Mouse (Mus musculus) heart, embryonic 12.5 days (tissue): ENCODE measurements around the gene Cep295nl. TPM values are rescaled to one million over a fixed set of nuclear protein-coding genes. Genes with fewer than 3 reads are reported as not detected.
A peak's percentile ranks its signal among the peaks of the same experiment; 100 is the strongest.

Experiments
- ATAC-seq: fragments of 200-750 bp; cut with Nextera tagmentation; 2 replicates; pipeline ENCODE4 v1.8.0; 2017; ENCODE audit warnings: moderate TSS enrichment, moderate library complexity; ENCODE audit not compliant: insufficient number of reproducible peaks, low FRiP score
- H3K27ac ChIP-seq: fragments of 300-500 bp; sonication (generic); 2 replicates; pipeline ENCODE4 v1.5.1; 2016; ENCODE audit warnings: mild to moderate bottlenecking, moderate library complexity; ENCODE audit not compliant: poor library complexity, severe bottlenecking
- H3K27me3 ChIP-seq: fragments of 300-500 bp; sonication (generic); replicated peaks from 2 replicates; pipeline ENCODE4 v1.6.1; 2016; ENCODE audit warnings: mild to moderate bottlenecking, moderate library complexity
- H3K36me3 ChIP-seq: fragments of 300-500 bp; sonication (generic); 2 replicates; pipeline ENCODE4 v1.6.1; 2016; ENCODE audit warnings: mild to moderate bottlenecking, moderate library complexity
- H3K4me1 ChIP-seq: fragments of 300-500 bp; sonication (generic); replicated peaks from 2 replicates; pipeline ENCODE4 v1.6.1; 2016; ENCODE audit warnings: mild to moderate bottlenecking
- H3K4me2 ChIP-seq: fragments of 300-500 bp; sonication (generic); 2 replicates; pipeline ENCODE4 v1.6.1; 2016; ENCODE audit warnings: mild to moderate bottlenecking, moderate library complexity
- H3K4me3 ChIP-seq: fragments of 300-500 bp; sonication (generic); 2 replicates; pipeline ENCODE4 v1.5.1; 2016; ENCODE audit warnings: mild to moderate bottlenecking
- H3K9ac ChIP-seq: fragments of 300-500 bp; sonication (generic); 2 replicates; pipeline ENCODE4 v1.6.1; 2016; ENCODE audit warnings: mild to moderate bottlenecking, moderate library complexity
- H3K9me3 ChIP-seq: fragments of 300-500 bp; sonication (generic); replicated peaks from 2 replicates; pipeline ENCODE4 v1.6.1; 2016; ENCODE audit warnings: mild to moderate bottlenecking, moderate library complexity
- WGBS: fragments of 180-500 bp; shearing (Covaris S2); methylation state at CpG from one replicate; pipeline ENCODE4 v1.1.7; 2016; 5-methylcytosine and 5-hydroxymethylcytosine counted together
- polyA plus RNA-seq: library from polyadenylated mRNA; unstranded; fragments of >200 nt; fragmentation: Nextera tagmentation; extraction: Ambion mirVana; gene quantifications from 2 replicates; pipeline ENCODE4 v1.2.1, GENCODE M21; 2016

The Cep295nl gene
- polyA plus RNA-seq, 1 experiment from 2014 or later, result 0.24 TPM

GRCm38 (mm10) chr11:118289999-118290889 lies 52.1 kb downstream of the Cep295nl start, which contains the start of gene Usp36:
Gene Usp36, minus strand, starts transcription at chr11:118290244.
- ATAC-seq, result peak; percentile 99
- peaks cover 14% of the 10 kb centered on the region for H3K4me1 ChIP-seq
- 1% methylated on average over 68 of the region's 68 CpGs for WGBS
- H3K9ac ChIP-seq, result peak within 1 kb of the TSS; percentile 89
- peaks cover 26% of the 10 kb centered on the region for H3K36me3 ChIP-seq
- peak within 1 kb of the TSS; percentile 83 for H3K27ac ChIP-seq
- no peaks in the 10 kb centered on the region for H3K9me3 ChIP-seq
- peak within 1 kb of the TSS; percentile 77 for H3K4me2 ChIP-seq
- peak within 1 kb of the TSS; percentile 75 for H3K4me3 ChIP-seq
- H3K27me3 ChIP-seq, result no peaks in the 10 kb centered on the region

- Histone ChIP-seq H3K4me3 (peak overlapping the region; percentile 75), H3K27ac (peak overlapping the region; percentile 70), H3K4me1 (peaks cover 14% of the 10 kb centered on the region), H3K4me2 (peak overlapping the region; percentile 77), H3K27me3 (no peaks in the 10 kb centered on the region), H3K9ac (peak overlapping the region; percentile 89), H3K9me3 (no peaks in the 10 kb centered on the region), H3K36me3 (peaks cover 33% of the 10 kb centered on the region)
- peak; percentile 12; the same call in 1 of the 2 replicates for ATAC-seq
- WGBS, result 0% methylated on average over 22 of the region's 22 CpGs
Measured at GRCm38 (mm10) chr11:118289562-118289961, 52.7 kb downstream of the Cep295nl start.

- peaks cover 37% of the 10 kb centered on the region for H3K36me3 ChIP-seq
- H3K27me3 ChIP-seq, result no peaks in the 10 kb centered on the region
- peak overlapping the region; percentile 89 for H3K9ac ChIP-seq
- H3K4me3 ChIP-seq, result peak overlapping the region; percentile 75
- 2% methylated on average over 16 of the region's 16 CpGs for WGBS
- no peak for ATAC-seq
- H3K9me3 ChIP-seq, result no peaks in the 10 kb centered on the region
- H3K4me1 ChIP-seq, result peaks cover 14% of the 10 kb centered on the region
- peak overlapping the region; percentile 77 for H3K4me2 ChIP-seq
- H3K27ac ChIP-seq, result peak overlapping the region; percentile 70; the same call in 1 of the 2 replicates
Measured at GRCm38 (mm10) chr11:118289037-118289511, 53.2 kb downstream of the Cep295nl start.

GRCm38 (mm10) chr11:118287573-118287972 lies 54.7 kb downstream of the Cep295nl start:
- H3K27ac ChIP-seq, result no peak overlapping the region
- no peak overlapping the region for H3K4me3 ChIP-seq
- no peak overlapping the region for H3K4me2 ChIP-seq
- no peak overlapping the region for H3K9ac ChIP-seq
- H3K27me3 ChIP-seq, result no peaks in the 10 kb centered on the region
- H3K36me3 ChIP-seq, result peaks cover 52% of the 10 kb centered on the region
- H3K9me3 ChIP-seq, result no peaks in the 10 kb centered on the region
- peaks cover 14% of the 10 kb centered on the region for H3K4me1 ChIP-seq
- ATAC-seq, result no peak
- 91% methylated on average over 9 of the region's 9 CpGs for WGBS

GRCm38 (mm10) chr11:118286434-118286833 lies 55.9 kb downstream of the Cep295nl start:
- Histone ChIP-seq H3K4me1 (peaks cover 14% of the 10 kb centered on the region), H3K36me3 (peaks cover 64% of the 10 kb centered on the region), H3K9ac (no peak overlapping the region), H3K4me2 (no peak overlapping the region), H3K27ac (no peak overlapping the region), H3K4me3 (no peak overlapping the region), H3K27me3 (no peaks in the 10 kb centered on the region), H3K9me3 (no peaks in the 10 kb centered on the region)
- 90% methylated on average over 9 of the region's 9 CpGs for WGBS
- ATAC-seq, result no peak

- peaks cover 14% of the 10 kb centered on the region for H3K4me1 ChIP-seq
- no peaks in the 10 kb centered on the region for H3K9me3 ChIP-seq
- no peak overlapping the region for H3K4me3 ChIP-seq
- 80% methylated on average over 13 of the region's 13 CpGs for WGBS
- no peak overlapping the region for H3K9ac ChIP-seq
- no peaks in the 10 kb centered on the region for H3K27me3 ChIP-seq
- peaks cover 70% of the 10 kb centered on the region for H3K36me3 ChIP-seq
- no peak overlapping the region for H3K27ac ChIP-seq
- ATAC-seq, result no peak
- H3K4me2 ChIP-seq, result no peak overlapping the region
Measured at GRCm38 (mm10) chr11:118285791-118286190, 56.5 kb downstream of the Cep295nl start.

Other genes starting within 250 kb of the Cep295nl start
- 0.10 and 0.26 TPM in 2 replicates for gene Dnah17, start 211.9 kb downstream of the Cep295nl start, polyA plus RNA-seq
- 20.6 and 21.1 TPM in 2 replicates for gene Cyth1, start 93.9 kb downstream of the Cep295nl start, polyA plus RNA-seq
- gene Usp36, start 52.3 kb downstream of the Cep295nl start, polyA plus RNA-seq, result 14.8 and 16.2 TPM in 2 replicates
- gene Timp2, start 13.2 kb upstream of the Cep295nl start, polyA plus RNA-seq, result 68.9 and 72.1 TPM in 2 replicates
- 4.5 and 5.1 TPM in 2 replicates for gene Lgals3bp, start 59.6 kb upstream of the Cep295nl start, polyA plus RNA-seq
- gene Cant1, start 76.6 kb upstream of the Cep295nl start, polyA plus RNA-seq, result 23.6 and 23.7 TPM in 2 replicates
- gene C1qtnf1, start 85.7 kb upstream of the Cep295nl start, polyA plus RNA-seq, result 4.9 and 5.5 TPM in 2 replicates
- gene Engase, start 134.3 kb upstream of the Cep295nl start, polyA plus RNA-seq, result 4.5 and 4.6 TPM in 2 replicates